Mouse (Mus musculus) olfactory bulb, adult 2 months (tissue): ENCODE results near the gene Map3k7cl.

Experiments used
- CTCF ChIP-seq: fragments of 200-500 bp; IDR thresholded peaks from 2 replicates; pipeline ENCODE4 v1.5.1; 2012; ENCODE audit warnings: low read depth, mild to moderate bottlenecking, low read length, moderate library complexity; ENCODE audit not compliant: insufficient read depth
- POLR2A ChIP-seq: fragments of 200-500 bp; IDR thresholded peaks from 2 replicates; pipeline ENCODE4 v1.6.1; 2012; ENCODE audit warnings: mild to moderate bottlenecking, low read depth, low read length, moderate library complexity; ENCODE audit not compliant: insufficient read depth

DNA sequence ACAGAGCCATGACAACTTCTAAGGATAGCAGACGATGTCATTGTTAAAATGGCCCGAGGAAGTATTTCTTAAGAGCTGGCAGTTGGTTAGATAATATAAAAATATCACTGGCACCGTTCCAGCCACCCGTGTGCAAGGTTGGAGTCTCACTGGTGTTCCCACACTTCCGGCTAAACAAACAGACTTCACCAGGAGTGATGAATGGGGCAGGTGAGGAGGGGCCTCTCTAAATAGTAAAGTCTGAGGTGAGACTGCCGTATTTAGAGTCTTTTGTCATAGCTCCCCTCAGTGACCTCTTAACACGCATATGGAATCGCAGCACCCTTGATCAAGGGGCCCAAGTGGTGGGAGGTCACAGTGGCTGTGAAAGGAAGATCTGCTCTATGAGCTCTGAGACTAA is 3.2 kb downstream of the Map3k7cl start:
- TF ChIP-seq CTCF (no peak), POLR2A (no peak)
